Mouse (Mus musculus): ENCODE measurements around the gene Fam53b.

Gene Fam53b

DNA sequence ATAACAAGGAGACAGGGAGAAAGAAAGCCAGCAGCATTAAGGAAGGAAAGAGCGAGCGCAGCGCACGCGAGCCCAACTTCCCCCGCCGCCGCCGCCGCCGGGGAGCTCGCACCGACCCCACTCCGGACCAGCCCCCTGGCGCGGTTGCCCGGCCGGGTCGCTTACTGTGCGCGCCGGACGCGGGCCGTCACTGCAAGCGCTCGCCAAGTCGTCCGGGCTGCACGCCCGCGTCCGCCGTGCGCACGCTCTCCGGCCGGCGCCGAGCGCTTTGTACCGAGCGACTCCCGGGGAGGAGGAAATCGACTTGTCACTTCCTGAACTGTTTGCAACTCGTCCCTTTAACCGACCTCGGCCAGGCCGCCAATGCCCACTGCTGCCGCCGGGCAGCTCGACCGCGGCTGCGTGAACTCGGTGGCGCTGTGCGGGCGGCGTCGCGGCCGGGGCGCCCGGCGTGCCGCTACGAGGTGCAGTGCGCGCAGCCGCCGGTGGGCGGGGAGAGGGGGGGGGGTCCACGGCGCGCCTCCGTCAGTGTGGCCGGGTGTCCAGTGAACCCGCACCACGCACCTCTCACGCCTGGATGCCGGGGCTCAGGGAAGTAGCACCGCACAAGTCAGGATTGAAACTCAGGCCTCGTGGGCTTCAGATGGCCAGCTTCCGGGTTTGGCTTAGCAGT lies at the start of gene Fam53b:
Gene Fam53b (minus strand): TSS at position 471 of the 673 bp plus-strand sequence.
- DNase-seq (ENCODE audit: low spot score), result peak; percentile 65

DNA sequence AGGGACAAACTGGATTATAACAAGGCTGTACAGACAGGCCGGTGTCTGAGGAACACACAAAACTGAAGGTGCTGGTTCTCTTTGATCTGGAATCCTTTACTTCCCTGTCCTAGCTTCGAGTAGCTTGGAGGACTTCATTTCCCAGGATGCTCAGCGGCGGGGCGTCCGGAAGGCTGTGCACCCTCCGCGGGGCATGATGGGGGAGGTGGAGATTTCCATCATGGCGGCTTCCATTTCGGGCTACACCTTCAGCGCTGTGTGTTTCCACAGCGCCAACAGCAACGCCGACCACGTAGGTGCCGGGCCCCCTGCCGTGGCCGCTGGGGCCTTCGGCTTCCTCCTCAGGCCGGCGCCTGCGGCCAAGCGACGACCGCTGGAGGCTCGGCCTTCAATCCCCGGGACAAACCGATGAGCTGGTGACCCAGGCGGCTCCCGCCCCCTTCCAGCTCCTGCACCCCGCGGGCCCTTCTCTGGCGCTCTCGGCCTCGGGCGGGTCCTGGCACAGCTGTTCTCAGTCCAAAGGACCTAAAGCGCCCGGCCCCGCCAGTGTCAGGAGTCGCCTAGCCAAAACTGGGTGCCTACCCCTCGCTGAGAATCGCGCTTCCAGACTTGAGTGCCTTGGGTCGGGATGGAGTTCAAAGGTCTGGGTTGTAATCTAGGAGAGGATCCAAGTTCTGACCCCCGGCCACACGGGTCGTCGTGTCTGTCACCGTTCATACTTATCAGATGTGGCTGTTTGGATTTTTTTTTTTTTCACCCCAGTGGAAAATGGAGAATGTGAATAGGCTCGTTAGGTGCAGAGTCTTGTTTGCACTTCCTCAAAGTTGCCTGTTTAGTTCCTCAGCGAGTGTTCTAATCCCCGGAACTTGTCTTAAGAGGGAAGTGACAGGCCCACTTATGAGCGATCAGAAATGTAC lies 45.6 kb upstream of the Fam53b start, which contains the start of gene Abraxas2:
Gene Abraxas2 (plus strand): TSS at position 184 of the 917 bp plus-strand sequence.
- DNase-seq (ENCODE audit: low spot score), result peak; percentile 92

DNA sequence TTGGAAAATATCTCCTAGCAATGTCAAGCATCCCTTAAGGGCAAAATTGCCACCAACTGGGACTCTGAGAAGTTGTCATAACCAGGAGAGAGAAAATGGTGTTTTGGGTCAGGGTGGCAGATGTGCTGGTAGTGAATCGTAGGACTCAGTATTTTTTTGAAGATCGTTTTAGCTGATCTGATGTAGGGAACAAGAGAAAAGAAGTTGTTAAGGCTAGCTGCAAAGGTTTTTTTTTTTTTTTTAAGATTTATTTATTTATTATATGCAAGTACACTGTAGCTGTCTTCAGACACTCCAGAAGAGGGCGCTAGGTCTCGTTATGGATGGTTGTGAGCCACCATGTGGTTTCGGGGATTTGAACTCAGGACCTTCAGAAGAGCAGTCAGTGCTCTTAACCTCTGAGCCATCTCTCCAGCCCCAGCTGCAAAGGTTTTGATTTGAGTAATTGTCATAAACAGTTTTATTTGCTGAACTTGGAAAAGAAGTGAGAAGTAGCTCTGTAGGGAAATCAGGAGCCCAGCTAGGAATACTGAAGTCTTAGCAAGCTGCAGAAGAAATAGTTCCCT lies 44.4 kb upstream of the Fam53b start:
- DNase-seq (ENCODE audit: low spot score), result no peak

DNA sequence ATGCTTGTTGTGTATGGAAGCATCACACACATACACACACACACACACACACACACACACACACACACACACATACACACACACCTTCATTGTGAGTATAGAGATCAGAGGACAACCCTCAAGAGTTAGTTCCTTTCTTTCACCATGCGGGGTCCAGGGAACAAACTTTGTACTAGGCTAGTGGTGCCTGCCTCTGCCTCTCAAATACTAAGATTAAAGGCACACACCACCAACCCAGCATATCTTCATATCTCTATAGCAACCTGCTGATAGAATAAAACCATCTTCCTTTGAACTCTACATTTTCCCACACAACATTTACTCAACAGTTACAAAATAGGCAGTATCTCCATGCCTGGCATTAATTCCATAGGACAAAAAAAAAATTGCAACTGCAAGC lies 42.4 kb upstream of the Fam53b start:
- no peak for DNase-seq (ENCODE audit: low spot score)

DNA sequence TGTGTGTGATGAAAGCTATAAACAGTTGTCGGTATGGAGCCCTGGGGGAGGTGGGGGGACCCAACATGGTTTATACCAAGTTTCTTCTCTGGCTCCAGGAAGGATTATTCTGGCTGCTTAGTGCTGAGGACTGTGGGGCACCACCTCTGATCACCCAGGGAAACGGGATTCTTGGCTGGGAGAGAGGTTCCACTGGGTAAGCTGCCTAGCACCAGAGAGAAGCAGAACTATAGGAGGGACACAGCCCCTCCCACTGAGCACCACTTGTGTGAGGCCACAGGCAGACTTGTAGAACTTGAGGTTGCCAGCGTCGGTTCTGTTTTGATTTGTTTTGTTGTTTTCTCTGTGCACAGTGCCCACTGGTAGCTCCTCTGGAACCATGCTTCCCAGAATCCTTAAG lies 40.3 kb upstream of the Fam53b start:
- no peak for DNase-seq (ENCODE audit: low spot score)

DNA sequence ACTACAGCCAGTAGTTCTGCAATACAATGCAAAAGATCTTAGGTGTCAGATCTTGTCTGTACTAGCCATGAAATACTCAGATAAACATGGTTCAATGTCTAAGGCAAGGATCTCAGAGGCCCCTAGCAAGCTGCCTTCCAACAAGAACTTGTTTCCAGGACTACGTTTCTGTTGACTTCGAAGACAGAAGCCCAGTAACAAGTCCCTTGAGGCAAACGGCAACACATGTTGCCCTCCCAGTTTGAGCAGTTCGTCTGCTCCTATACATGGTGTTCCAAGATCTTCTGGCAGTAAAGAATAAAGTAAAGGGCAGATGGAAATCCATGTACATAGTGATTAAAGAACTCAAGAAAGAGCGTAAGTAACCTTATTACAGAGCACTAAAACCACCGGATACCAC lies 39.7 kb upstream of the Fam53b start:
- no peak for DNase-seq (ENCODE audit: low spot score)

DNA sequence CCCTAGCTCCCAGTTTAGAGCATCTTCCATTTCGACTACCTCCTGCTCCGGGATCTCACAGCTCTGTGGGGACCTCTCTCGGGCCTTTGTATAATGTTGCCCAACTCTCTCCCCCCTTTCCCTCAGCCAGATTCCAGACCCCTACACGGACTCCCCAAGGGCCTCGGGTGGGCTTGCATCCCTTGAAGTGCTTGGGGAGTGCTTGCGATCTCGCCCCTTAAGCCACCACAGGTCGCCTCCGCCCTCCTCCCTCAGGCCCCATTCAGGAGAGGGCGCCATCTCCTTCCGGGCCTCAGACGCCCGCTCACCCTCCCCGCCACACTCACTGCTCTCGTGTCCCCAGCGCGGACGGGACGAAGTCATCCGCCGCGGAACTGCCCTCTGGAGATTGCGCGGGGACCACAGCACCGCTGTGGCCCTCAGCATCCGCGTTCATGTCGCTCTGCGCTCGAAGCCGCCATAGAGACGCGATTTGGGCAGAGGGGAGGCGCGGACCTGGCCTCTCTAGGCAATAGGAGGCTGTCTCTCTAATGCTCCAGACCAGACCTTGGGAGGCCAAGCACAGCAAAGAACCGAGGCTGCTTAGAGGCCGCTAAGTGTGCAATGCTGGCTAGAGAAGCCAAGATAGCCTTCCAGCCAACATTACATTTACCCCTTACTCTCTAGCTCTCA lies 38.6 kb upstream of the Fam53b start, which contains the start of gene Eef1akmt2:
Gene Eef1akmt2 (minus strand): TSS at position 501 of the 672 bp plus-strand sequence.
- DNase-seq (ENCODE audit: low spot score), result peak; percentile 89

DNA sequence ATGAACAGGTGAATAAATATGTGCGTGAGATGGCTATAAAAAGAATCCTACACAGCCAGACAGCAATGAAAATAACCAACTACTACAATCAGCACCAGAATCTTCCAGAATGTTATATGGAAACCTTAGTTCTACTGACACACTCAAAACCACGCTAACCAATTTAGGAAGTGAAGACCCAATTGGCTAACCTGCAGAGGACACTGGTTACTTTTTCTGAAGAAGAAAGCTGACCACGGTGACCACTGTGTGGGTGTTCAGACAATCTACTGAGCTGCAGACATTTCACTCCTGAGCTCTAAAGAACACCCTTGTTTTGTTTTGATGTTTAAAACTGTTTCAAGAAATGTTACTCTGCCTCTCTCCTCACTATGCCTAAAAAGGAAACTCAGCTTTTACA lies 29.5 kb upstream of the Fam53b start:
- DNase-seq (ENCODE audit: low spot score), result no peak

DNA sequence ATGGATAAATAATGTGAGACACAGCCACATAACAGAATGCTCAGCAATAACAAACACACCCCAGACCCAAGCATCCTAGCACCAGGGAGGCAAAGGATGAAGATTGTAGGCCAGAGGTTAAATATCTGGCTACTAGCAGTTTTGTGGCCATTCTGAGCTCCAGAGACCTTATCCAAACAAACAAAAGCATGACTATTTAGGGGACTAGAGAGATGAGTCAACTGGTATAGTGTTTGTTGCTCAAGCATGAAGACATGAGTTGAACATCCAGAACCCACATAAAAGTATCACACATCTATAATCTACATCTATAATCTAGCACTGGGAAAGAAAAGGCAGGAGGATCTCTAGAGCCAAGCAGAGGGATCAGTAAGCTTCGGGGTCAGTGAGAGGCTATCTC lies 28.8 kb upstream of the Fam53b start:
- no peak for DNase-seq (ENCODE audit: low spot score)

DNA sequence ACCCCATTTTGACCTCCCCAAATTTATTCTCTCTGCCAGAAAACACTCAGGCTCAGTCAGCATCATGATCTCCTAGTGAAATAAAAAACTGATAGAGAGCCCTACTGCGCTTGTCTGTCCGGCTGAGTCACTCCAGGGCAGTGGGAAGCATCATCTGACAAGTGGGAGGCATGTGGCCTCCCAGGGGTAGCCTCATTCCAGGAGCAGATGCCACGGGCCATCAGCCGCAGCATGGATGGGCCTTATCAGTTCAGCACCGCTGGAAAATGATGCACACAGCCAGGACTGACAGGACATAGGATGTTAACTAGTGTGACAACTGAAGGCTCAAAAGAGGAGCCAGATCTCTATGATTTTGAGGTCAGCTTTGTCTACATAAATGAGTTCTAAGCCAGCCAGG lies 27.6 kb upstream of the Fam53b start:
- DNase-seq (ENCODE audit: low spot score), result no peak

DNA sequence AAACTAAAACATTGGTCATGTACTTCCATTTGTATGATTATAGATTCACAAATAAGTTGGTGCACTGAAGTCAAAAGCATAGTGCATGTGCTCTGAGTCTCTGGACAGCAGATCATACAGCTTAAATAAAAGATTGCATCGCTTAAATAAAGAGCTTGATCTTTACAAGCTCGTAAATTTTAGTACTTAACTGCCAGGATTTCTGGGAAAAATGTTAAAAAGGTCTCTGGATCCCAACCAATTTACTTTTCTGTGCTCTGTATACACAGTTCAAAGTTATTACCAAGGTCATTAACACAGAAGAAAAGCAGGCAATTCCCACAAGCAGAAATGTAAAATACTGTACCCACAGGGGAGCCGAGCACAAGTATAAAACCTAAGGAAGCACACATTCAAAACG lies 17.3 kb upstream of the Fam53b start:
- no peak for DNase-seq (ENCODE audit: low spot score)

DNA sequence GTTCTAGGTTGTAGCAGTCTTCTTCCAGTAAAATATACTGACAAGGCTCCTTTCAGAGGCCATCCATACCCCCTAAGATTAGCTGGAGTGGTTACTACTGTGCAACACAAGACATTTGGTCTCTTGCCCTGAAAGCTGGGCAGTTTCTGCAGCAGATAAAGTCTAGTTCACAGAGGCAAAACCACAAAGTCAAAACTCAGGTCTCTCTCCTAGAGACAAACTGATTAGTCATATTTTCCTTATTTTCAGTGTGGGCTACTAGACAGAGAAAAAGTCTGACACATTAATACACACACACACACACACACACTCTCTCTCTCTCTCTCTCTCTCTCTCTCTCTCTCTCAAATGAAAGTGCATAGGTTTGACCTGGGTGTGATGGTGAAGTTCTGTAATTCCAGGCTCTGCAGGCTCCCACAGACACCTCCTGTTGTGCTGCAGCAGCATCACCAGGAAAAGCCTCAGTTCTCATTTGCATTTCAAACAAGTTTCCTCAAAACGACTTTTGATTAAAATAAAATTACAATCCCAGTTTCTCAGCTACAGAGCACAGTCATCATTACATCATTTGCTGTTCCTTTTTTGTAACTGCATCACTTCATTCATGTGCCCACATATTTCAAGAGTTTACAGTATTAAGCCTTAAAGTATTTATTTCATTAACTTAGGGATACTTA lies 10.8 kb upstream of the Fam53b start:
- no peak for DNase-seq (ENCODE audit: low spot score)

DNA sequence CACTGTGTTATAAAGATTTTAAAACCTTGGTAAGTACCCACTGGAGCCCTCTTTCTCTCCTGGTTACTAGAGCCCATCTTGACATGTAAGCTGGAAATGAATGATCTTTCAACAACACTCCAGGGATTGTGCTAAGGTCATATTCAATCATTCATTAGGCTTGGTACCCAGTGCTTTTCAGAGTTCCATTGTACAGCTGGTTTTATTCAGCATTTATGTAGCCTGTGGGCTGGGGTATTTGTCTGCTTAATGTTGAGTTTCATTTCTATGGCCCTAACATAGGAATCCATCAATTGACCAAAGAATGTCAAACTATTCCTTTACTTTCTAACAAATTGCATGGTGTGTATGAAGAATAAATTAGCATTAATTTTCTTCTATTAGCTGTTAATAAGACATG lies 10.1 kb upstream of the Fam53b start:
- no peak for DNase-seq (ENCODE audit: low spot score)

DNA sequence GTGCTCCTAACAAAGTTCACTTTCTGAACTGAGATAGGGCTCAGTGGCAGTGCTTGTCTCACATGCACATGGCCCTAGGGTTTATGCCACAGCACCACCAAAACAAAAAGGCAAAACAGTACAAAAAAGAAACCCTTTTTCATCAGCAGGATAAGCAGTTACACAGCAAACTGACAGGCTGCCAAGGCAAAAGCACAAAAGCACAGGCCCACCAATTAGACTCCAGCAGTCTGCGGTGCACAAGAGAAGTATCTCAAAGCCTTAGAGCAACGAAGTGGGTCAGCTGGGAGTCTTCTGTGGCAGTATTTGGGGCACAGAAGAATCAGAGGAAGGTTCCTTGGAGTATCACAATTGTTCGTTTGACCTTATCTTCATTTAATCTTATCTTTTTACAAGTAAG lies 7.0 kb upstream of the Fam53b start:
- DNase-seq (ENCODE audit: low spot score), result no peak

DNA sequence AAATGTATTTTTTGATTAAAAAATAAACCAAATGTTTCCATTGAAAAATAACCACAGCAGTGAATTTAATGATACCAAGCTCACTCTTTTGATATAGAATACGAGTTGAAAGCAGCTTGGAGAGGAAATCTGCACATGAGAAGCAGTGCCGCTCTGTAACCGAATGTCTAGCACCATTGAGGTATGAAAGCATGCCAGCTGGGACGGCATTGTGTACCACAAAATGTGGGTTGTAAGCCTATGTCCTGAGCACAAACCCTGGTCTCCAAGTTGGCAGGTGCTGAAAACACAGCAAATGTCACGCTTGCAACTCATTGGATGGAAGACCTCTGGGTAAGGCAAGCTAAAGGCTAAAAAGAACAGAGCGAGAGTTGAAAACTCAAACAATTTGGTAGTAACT lies 3.4 kb upstream of the Fam53b start:
- DNase-seq (ENCODE audit: low spot score), result no peak

DNA sequence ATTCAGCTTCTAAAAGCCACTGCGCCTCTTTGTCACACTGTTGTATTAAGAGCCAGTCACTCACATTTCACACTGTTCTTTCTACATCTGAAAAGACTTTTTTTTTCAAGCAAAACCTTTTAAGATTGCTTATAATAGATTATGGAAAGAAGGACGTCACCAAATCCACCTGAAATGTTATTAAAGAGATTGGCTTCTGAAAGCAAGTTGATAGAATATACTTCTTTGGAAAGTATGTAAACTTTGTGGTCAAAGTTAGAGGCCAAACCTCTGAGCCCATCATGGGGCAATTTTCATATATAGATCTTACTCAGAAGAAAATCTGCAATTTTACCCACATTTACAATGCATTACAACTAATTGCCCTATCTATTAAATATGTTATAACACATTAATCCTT lies 2.8 kb upstream of the Fam53b start:
- DNase-seq (ENCODE audit: low spot score), result no peak

DNA sequence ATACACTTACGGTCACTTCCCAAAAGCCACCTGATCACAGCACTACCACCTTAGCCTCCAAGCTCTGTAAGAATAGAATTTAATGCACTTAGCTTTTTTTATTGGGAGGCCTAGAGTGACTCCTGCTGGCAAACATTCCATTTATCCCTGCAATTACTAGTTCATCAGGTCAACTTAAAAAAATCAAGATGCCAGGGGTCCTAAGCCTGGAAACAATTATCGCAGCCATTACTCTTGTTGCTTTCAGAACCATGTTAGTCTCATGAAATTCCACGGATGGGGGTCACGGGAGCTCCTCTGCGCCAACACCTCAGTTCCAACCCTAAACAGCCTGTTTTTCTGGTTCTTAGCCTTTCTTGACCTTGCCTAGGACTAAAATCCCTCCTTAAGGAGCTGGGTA lies 1.4 kb upstream of the Fam53b start:
- DNase-seq (ENCODE audit: low spot score), result no peak

DNA sequence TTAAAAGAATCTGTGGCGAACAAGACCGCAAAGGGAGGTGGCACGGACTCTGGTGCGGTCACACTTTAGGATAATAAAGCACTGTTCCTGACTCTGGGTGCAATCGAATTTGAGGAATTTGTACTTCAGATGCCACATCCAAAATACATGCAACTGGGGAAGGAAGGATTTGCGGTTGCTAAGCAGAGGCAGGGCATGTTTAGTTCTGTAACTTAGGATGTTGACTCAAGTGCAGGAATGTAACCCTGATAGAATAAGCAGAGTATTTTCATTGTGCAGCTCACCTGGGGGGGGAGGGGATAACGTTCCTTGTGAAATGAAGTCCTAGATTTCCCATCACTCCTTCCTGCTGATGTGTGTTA lies 384 bp upstream of the Fam53b start:
- DNase-seq (ENCODE audit: low spot score), result no peak

DNA sequence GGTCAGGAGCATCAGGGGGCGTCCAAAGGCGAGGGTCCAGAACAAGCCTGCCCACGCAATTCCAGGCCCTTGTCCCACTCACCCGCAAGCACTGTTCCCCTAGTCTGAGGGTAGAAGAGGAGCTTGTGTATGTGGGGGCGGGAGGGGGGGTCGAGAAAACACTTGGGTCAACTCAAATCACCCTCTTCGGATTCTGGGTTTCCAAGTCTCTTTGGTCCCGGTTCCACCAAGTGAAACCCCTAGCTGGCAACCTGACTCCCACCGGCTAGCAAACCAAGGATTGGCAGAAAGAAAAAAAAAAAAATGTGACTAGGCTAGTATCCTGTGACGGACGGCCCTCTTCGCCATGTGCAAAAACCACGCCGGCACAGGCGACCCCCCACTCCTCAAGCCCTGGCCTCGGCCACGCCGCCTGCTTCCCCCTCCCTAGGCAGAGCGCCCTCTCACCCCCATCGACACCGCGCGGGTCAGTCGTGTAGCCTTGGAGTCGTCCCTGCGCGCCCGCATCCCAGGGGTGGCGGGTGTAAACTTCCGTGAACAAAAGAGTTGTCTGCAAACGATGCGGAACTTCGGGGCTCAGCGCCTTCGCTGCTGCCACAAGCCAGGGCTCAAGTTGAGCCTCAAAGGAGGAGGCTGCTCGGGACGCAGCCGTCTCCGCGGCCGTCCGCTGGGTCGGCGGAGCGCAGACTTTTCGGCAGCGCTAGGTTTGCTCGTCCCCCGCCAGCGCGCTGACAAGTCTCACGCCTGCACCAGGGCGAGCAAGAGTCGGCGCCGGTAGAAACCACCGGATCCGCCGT lies 869 bp downstream of the Fam53b start:
- DNase-seq (ENCODE audit: low spot score), result peak; percentile 48

DNA sequence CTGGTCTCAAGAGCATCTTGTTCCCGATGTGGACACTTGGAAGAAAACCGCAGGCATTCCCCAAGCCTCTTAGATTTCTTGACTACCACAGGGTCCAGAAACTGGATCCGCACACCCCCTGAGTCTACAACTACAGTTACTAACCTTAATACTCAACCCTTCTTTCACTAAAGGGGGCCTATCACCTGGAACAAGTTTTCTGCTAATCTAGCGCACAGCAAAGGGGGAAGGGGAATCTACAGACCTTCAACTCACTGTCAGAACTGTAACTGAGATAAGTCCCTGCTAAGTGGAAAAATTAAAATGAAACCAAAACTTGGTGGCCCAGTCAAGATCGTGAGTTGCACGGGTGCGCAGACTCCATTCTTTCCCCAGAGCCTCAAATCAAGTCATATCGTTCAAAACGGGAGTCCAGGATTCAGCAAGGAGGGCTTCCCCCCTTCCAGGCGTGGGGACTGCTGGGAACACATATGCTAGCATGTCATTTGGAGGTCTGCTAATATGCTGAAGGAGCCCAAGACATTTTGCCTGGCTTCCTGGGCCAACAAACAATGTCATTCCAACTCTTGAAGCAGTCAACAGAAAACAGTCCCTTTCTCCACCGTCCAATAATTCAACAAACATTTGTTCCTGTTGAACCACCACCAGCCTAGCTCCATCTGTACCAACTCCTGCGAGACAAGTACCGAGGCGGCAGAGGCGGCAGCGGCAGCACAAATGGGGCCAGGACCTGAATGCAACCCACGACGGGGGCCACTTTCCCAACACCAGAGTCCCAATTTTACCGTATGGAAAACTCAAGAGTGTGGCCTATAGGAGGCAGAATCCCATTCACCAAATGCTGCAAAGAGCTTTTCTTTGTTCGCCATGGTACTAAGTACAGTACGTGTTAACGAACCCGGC lies 1.7 kb downstream of the Fam53b start:
- no peak for DNase-seq (ENCODE audit: low spot score)
